Mouse (Mus musculus) cortical plate, adult 2 months (tissue): ENCODE measurements around the gene Mroh3.

Experiments used
- CTCF ChIP-seq: fragments of 200-500 bp; IDR thresholded peaks from 2 replicates; pipeline ENCODE4 v1.5.1; 2011; ENCODE audit warnings: mild to moderate bottlenecking, control low read depth, low read length; ENCODE audit not compliant: insufficient read depth; ENCODE audit errors: extremely low read depth
- POLR2A ChIP-seq: fragments of 200-500 bp; IDR thresholded peaks from 2 replicates; pipeline ENCODE4 v1.6.1; 2011; ENCODE audit warnings: mild to moderate bottlenecking, low read length, control low read depth; ENCODE audit not compliant: insufficient read depth; ENCODE audit errors: extremely low read depth

GRCm38 (mm10) chr1:136159830-136160229 is 52.8 kb downstream of the Mroh3 start:
- TF ChIP-seq POLR2A (no peak), CTCF (no peak)
